Mouse (Mus musculus): Measurements from ENCODE around the gene Man1b1. TPM values are rescaled to one million over a fixed set of nuclear protein-coding genes. Genes with fewer than 3 reads are reported as not detected.

Gene Man1b1
- polyA plus RNA-seq, 1 experiment from 2014 or later: 62.9 TPM

- 91% methylated on average over 7 of the region's 7 CpGs for WGBS
- H3K9ac ChIP-seq (ENCODE audit: low read depth, low read length): no peak overlapping the region
- H3K27me3 ChIP-seq (replicated peaks; ENCODE audit: control insufficient read depth, insufficient read depth, low read length): no peaks in the 10 kb centered on the region
- no peaks in the 10 kb centered on the region for H3K9me3 ChIP-seq (ENCODE audit: control insufficient read depth, low read length)
- no peak for DNase-seq (ENCODE audit: low spot score)
- no peaks in the 10 kb centered on the region for H3K4me1 ChIP-seq (replicated peaks; ENCODE audit: control insufficient read depth, insufficient read depth, low read length)
- H3K27ac ChIP-seq (ENCODE audit: low read depth, low read length): no peak overlapping the region
- H3K4me2 ChIP-seq: no peak overlapping the region
- H3K4me3 ChIP-seq (ENCODE audit: low read depth, low read length): no peak overlapping the region
- ATAC-seq (replicated peaks; ENCODE audit: low FRiP score): no peak
- H3K36me3 ChIP-seq (ENCODE audit: control insufficient read depth, insufficient read depth, low read length): peaks cover 68% of the 10 kb centered on the region
Measured at GRCm38 (mm10) chr2:25348162-25348561, 16.0 kb downstream of the Man1b1 start.

GRCm38 (mm10) chr2:25349499-25349898 is 17.4 kb downstream of the Man1b1 start:
- 95% methylated on average over 4 of the region's 4 CpGs for WGBS
- Histone ChIP-seq H3K27me3 (replicated peaks; ENCODE audit: control insufficient read depth, insufficient read depth, low read length) (no peaks in the 10 kb centered on the region), H3K27ac (ENCODE audit: low read depth, low read length) (no peak overlapping the region), H3K9ac (ENCODE audit: low read depth, low read length) (no peak overlapping the region), H3K4me1 (replicated peaks; ENCODE audit: control insufficient read depth, insufficient read depth, low read length) (no peaks in the 10 kb centered on the region), H3K36me3 (ENCODE audit: control insufficient read depth, insufficient read depth, low read length) (peaks cover 58% of the 10 kb centered on the region), H3K4me3 (ENCODE audit: low read depth, low read length) (no peak overlapping the region), H3K9me3 (ENCODE audit: control insufficient read depth, low read length) (no peaks in the 10 kb centered on the region), H3K4me2 (no peak overlapping the region)
- ATAC-seq (replicated peaks; ENCODE audit: low FRiP score) (no peak), DNase-seq (ENCODE audit: low spot score) (no peak)

GRCm38 (mm10) chr2:25350701-25351100 is 18.6 kb downstream of the Man1b1 start:
- DNase-seq (ENCODE audit: low spot score) (no peak), ATAC-seq (replicated peaks; ENCODE audit: low FRiP score) (no peak)
- 88% methylated on average over 3 of the region's 3 CpGs for WGBS
- Histone ChIP-seq H3K9me3 (ENCODE audit: control insufficient read depth, low read length) (no peaks in the 10 kb centered on the region), H3K27ac (ENCODE audit: low read depth, low read length) (no peak overlapping the region), H3K36me3 (ENCODE audit: control insufficient read depth, insufficient read depth, low read length) (peaks cover 48% of the 10 kb centered on the region), H3K9ac (ENCODE audit: low read depth, low read length) (no peak overlapping the region), H3K4me3 (ENCODE audit: low read depth, low read length) (no peak overlapping the region), H3K27me3 (replicated peaks; ENCODE audit: control insufficient read depth, insufficient read depth, low read length) (no peaks in the 10 kb centered on the region), H3K4me1 (replicated peaks; ENCODE audit: control insufficient read depth, insufficient read depth, low read length) (peaks cover 4% of the 10 kb centered on the region; the same call in 1 of the 2 replicates), H3K4me2 (no peak overlapping the region)

DNA sequence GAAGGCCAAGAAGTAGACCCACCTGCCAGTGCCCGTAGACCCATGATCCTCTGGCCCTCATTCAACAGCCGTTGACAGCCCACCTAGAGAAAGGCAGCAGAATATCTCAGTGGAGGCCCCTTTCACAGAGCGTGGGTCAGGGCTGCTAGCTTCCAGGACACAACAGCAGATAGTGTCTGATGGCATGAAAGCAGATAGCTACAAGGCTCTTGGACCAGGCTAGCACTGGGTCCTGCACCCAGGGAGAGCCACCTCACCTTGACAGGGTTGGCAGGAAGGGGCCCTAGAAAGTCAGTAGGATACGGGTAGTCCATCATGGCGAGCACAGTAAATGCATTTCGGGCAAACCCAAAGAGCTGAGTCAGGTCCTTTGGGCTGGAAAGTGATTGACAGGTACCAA is 22.1 kb downstream of the Man1b1 start:
- 79% methylated on average over 6 of the region's 6 CpGs for WGBS
- no peak for ATAC-seq (replicated peaks; ENCODE audit: low FRiP score)
- H3K27ac ChIP-seq (ENCODE audit: low read depth, low read length): no peak overlapping the region
- H3K9ac ChIP-seq (ENCODE audit: low read depth, low read length): no peak overlapping the region
- H3K9me3 ChIP-seq (ENCODE audit: control insufficient read depth, low read length): no peaks in the 10 kb centered on the region
- H3K36me3 ChIP-seq (ENCODE audit: control insufficient read depth, insufficient read depth, low read length): peaks cover 21% of the 10 kb centered on the region
- no peaks in the 10 kb centered on the region for H3K27me3 ChIP-seq (replicated peaks; ENCODE audit: control insufficient read depth, insufficient read depth, low read length)
- no peak for DNase-seq (ENCODE audit: low spot score)
- no peak overlapping the region for H3K4me3 ChIP-seq (ENCODE audit: low read depth, low read length)
- H3K4me1 ChIP-seq (replicated peaks; ENCODE audit: control insufficient read depth, insufficient read depth, low read length): peaks cover 11% of the 10 kb centered on the region
- no peak overlapping the region for H3K4me2 ChIP-seq

DNA sequence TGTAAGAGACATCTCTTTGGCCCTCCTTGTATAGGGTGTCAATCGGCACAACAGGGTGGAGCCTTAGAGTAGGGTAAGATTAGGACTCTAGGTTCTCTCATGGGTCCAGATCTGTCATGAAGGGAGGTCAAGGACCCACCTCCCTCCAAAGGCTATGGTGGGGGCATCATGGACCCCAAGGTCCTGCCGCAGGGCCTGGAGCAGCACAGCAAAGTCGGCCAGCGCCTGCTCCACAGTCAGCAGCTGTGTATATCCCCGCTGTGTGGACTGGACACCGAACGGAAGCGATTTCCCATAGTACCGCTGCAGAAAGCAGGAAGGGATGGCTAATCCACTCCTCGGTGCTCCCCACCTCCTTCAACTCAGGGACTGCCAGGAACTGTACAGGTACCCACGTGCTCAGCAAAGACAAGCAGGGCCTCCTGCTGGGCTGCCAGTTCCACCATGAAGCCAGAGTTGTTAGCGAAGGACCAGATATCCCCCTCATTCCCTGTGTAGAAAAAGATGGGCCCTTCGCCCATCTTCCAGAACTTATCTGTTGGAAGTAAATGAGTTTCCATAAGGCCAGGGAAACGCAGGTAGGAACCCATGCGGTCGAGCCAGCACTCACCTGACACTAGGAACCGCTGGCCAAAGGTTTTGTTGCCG is 23.4 kb downstream of the Man1b1 start:
- 37% methylated on average over 18 of the region's 18 CpGs for WGBS
- no peak overlapping the region for H3K27ac ChIP-seq (ENCODE audit: low read depth, low read length)
- ATAC-seq (replicated peaks; ENCODE audit: low FRiP score): no peak

DNA sequence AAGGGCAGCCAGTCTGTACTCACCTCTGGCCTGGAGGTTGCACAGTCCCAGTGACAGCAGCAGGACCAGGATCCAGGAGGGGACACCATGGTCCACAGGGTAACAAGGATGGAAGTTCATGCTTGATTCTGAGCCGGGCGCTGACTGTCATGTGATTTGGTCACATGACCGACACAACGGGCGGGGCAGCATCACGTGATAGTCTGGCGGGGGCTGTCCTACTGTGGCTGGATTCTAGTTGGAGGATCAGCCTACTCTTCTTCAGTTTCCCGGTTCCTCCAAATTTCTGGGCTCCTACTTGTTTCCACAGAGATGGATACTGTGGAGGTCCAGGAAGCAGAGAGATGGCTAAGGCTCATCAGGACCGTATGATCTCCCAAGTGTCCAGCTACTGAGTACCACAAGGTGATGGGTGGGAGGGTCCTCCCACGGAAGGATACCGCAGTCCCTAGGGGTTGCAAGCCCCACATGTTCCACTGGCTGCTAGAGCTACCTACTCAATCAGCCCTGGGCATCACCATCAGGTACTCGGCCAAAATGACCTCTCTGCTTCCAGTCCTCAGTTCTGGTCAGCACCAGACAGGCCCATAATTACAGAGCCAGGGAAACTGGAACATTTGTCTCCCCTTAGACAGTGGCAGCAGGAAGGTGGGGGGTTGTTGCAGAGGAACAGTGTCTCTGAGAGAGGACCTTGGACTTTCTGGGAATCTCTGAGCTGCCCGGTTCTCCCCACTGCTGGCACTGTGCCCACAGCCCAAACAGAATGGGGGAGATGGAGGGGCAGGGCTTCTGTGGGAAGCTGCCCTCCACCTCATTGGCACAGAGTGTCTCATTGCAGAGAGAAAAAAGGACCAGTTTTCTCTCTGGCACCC is 24.3 kb downstream of the Man1b1 start, which contains the start of gene Dpp7:
Gene Dpp7 (minus strand): TSS at position 152 of the 872 bp plus-strand sequence.
- Histone ChIP-seq H3K9ac (ENCODE audit: low read depth, low read length) (peak within 1 kb of the TSS; percentile 67), H3K4me2 (peak within 1 kb of the TSS; percentile 95), H3K4me1 (replicated peaks; ENCODE audit: control insufficient read depth, insufficient read depth, low read length) (peaks cover 11% of the 10 kb centered on the region), H3K4me3 (ENCODE audit: low read depth, low read length) (peak within 1 kb of the TSS; percentile 68), H3K36me3 (ENCODE audit: control insufficient read depth, insufficient read depth, low read length) (no peaks in the 10 kb centered on the region; the same call in 1 of the 2 replicates), H3K27me3 (replicated peaks; ENCODE audit: control insufficient read depth, insufficient read depth, low read length) (no peaks in the 10 kb centered on the region), H3K27ac (ENCODE audit: low read depth, low read length) (no peak within 1 kb of the TSS), H3K9me3 (ENCODE audit: control insufficient read depth, low read length) (no peaks in the 10 kb centered on the region)
- 6% methylated on average over 13 of the region's 13 CpGs for WGBS
- ATAC-seq (replicated peaks; ENCODE audit: low FRiP score): peak; percentile 80
- DNase-seq (ENCODE audit: low spot score): peak; percentile 90

More for the DNA sequence above, 23.4 kb downstream of the Man1b1 start:
- H3K9ac ChIP-seq (ENCODE audit: low read depth, low read length): peak overlapping the region; percentile 58
- H3K4me3 ChIP-seq (ENCODE audit: low read depth, low read length): peak overlapping the region; percentile 68
- peaks cover 8% of the 10 kb centered on the region for H3K36me3 ChIP-seq (ENCODE audit: control insufficient read depth, insufficient read depth, low read length)
- no peaks in the 10 kb centered on the region for H3K27me3 ChIP-seq (replicated peaks; ENCODE audit: control insufficient read depth, insufficient read depth, low read length)
- peaks cover 11% of the 10 kb centered on the region for H3K4me1 ChIP-seq (replicated peaks; ENCODE audit: control insufficient read depth, insufficient read depth, low read length)
- H3K4me2 ChIP-seq: peak overlapping the region; percentile 95
- no peak for DNase-seq (ENCODE audit: low spot score)
- H3K9me3 ChIP-seq (ENCODE audit: control insufficient read depth, low read length): no peaks in the 10 kb centered on the region

DNA sequence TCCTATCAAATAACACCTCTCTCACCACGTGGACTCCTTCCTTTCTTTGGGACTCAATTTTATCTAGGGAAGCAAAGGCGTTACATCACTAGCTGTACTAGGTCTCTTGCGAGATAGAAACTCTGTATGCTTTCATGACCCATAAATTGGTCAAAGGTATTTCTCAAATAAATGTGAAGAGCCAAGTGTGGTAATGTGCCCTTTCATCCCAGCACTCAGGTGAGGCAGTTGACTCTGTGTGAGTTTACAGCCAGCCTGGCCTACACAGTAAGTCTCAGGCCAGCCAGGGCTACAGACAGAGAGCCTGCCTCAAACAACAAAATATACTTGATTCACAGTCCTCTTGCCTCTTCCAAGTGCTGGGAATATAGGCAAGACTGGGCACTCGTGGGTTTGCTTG is 27.7 kb downstream of the Man1b1 start:
- no peak overlapping the region for H3K4me3 ChIP-seq (ENCODE audit: low read depth, low read length)
- whole genome bisulfite sequencing: 72% methylated on average over 4 of the region's 4 CpGs
- no peak for ATAC-seq (replicated peaks; ENCODE audit: low FRiP score)
- no peaks in the 10 kb centered on the region for H3K9me3 ChIP-seq (ENCODE audit: control insufficient read depth, low read length)
- H3K9ac ChIP-seq (ENCODE audit: low read depth, low read length): no peak overlapping the region
- no peaks in the 10 kb centered on the region for H3K36me3 ChIP-seq (ENCODE audit: control insufficient read depth, insufficient read depth, low read length)
- DNase-seq (ENCODE audit: low spot score): no peak
- H3K4me2 ChIP-seq: no peak overlapping the region
- H3K27me3 ChIP-seq (replicated peaks; ENCODE audit: control insufficient read depth, insufficient read depth, low read length): no peaks in the 10 kb centered on the region; the same call in none of the 2 replicates
- peaks cover 11% of the 10 kb centered on the region for H3K4me1 ChIP-seq (replicated peaks; ENCODE audit: control insufficient read depth, insufficient read depth, low read length)
- H3K27ac ChIP-seq (ENCODE audit: low read depth, low read length): no peak overlapping the region

GRCm38 (mm10) chr2:25363478-25364178 is 31.5 kb downstream of the Man1b1 start:
- Histone ChIP-seq H3K27me3 (replicated peaks; ENCODE audit: control insufficient read depth, insufficient read depth, low read length) (peaks cover 2% of the 10 kb centered on the region), H3K36me3 (ENCODE audit: control insufficient read depth, insufficient read depth, low read length) (no peaks in the 10 kb centered on the region), H3K9me3 (ENCODE audit: control insufficient read depth, low read length) (no peaks in the 10 kb centered on the region), H3K4me3 (ENCODE audit: low read depth, low read length) (no peak overlapping the region), H3K4me1 (replicated peaks; ENCODE audit: control insufficient read depth, insufficient read depth, low read length) (peaks cover 3% of the 10 kb centered on the region; the same call in 1 of the 2 replicates), H3K4me2 (no peak overlapping the region), H3K9ac (ENCODE audit: low read depth, low read length) (no peak overlapping the region), H3K27ac (ENCODE audit: low read depth, low read length) (no peak overlapping the region)
- WGBS: 65% methylated on average over 13 of the region's 13 CpGs
- ATAC-seq (replicated peaks; ENCODE audit: low FRiP score): no peak
- DNase-seq (ENCODE audit: low spot score): no peak

Data from liver, embryonic 11.5 days (tissue).